Mouse (Mus musculus) midbrain, embryonic 14.5 days (tissue): ENCODE data around the gene Xlr5a. TPM values are rescaled to one million over a fixed set of nuclear protein-coding genes. Genes with fewer than 3 reads are reported as not detected.
"Not testable (repeated sequence)": the region's sequence is repeated elsewhere in the genome, so short reads cannot be mapped to it uniquely, and the experiment has no call there.

ENCODE experiments used
- ATAC-seq: fragments of 200-750 bp; cut with Nextera tagmentation; 2 replicates; pipeline ENCODE4 v1.8.0; 2017; ENCODE audit warnings: moderate number of reproducible peaks, moderate library complexity; ENCODE audit not compliant: low FRiP score, low TSS enrichment
- DNase-seq: peaks from one replicate; pipeline ENCODE4 v3.0.0-alpha.2; 2015
- H3K27ac ChIP-seq: fragments of 300-500 bp; sonication (generic); replicated peaks from 2 replicates; pipeline ENCODE4 v1.5.1; 2014; ENCODE audit warnings: mild to moderate bottlenecking, low read depth, low read length, moderate library complexity
- H3K27me3 ChIP-seq: fragments of 300-500 bp; sonication (generic); 2 replicates; pipeline ENCODE4 v1.6.1; 2014; ENCODE audit warnings: low read length, control low read depth, mixed read lengths; ENCODE audit not compliant: control insufficient read depth, insufficient read depth
- H3K36me3 ChIP-seq: fragments of 300-500 bp; sonication (generic); 2 replicates; pipeline ENCODE4 v1.6.1; 2014; ENCODE audit warnings: low read length, control low read depth; ENCODE audit not compliant: control insufficient read depth, insufficient read depth
- H3K4me1 ChIP-seq: fragments of 300-500 bp; sonication (generic); 2 replicates; pipeline ENCODE4 v1.6.1; 2014; ENCODE audit warnings: mild to moderate bottlenecking, antibody characterized with exemption, low read length, control low read depth; ENCODE audit not compliant: control insufficient read depth, insufficient read depth
- H3K4me2 ChIP-seq: fragments of 300-500 bp; sonication (generic); 2 replicates; pipeline ENCODE4 v1.6.1; 2014; ENCODE audit warnings: mild to moderate bottlenecking, low read length, moderate library complexity
- H3K4me3 ChIP-seq: fragments of 300-500 bp; sonication (generic); replicated peaks from 2 replicates; pipeline ENCODE4 v1.5.1; 2014; ENCODE audit warnings: low read depth, low read length
- H3K9ac ChIP-seq: fragments of 300-500 bp; sonication (generic); replicated peaks from 2 replicates; pipeline ENCODE4 v1.6.1; 2014; ENCODE audit warnings: mild to moderate bottlenecking, low read length, moderate library complexity
- H3K9me3 ChIP-seq: fragments of 300-500 bp; sonication (generic); 2 replicates; pipeline ENCODE4 v1.6.1; 2016; ENCODE audit warnings: low read length, control low read depth, mixed read lengths; ENCODE audit not compliant: control insufficient read depth
- WGBS: fragments of 180-500 bp; shearing (Covaris S2); extraction: QIAGEN DNeasy Blood & Tissue Kit; methylation state at CpG from one replicate; pipeline ENCODE4 v1.1.7; 2014; 5-methylcytosine and 5-hydroxymethylcytosine counted together
- polyA plus RNA-seq: library from polyadenylated mRNA; unstranded; fragments of >200 nt; fragmentation: Nextera tagmentation; extraction: Ambion mirVana; gene quantifications from 2 replicates; pipeline ENCODE4 v1.2.1, GENCODE M21; 2014

Xlr5a gene
- polyA plus RNA-seq, 1 experiment from 2014 or later = not detected

GRCm38 (mm10) chrX:73295745-73296144 is 3.0 kb upstream of the Xlr5a start:
- not testable (repeated sequence) for ATAC-seq, H3K36me3 ChIP-seq
- 70% methylated on average over 8 of the region's 10 CpGs for whole genome bisulfite sequencing

GRCm38 (mm10) chrX:73265270-73265669 is 27.5 kb downstream of the Xlr5a start, which contains the start of gene Xlr3c:
Gene Xlr3c, minus strand, starts transcription at chrX:73265390.
- not testable (repeated sequence) for H3K27me3 ChIP-seq, ATAC-seq, H3K36me3 ChIP-seq, H3K9me3 ChIP-seq, H3K9ac ChIP-seq, H3K4me3 ChIP-seq, H3K4me1 ChIP-seq, H3K4me2 ChIP-seq, DNase-seq, H3K27ac ChIP-seq
- WGBS = 90% methylated on average over 14 of the region's 14 CpGs

More at GRCm38 (mm10) chrX:73295745-73296144, 3.0 kb upstream of the Xlr5a start:
- not testable (repeated sequence) for H3K27me3 ChIP-seq, H3K4me1 ChIP-seq, H3K27ac ChIP-seq, H3K9me3 ChIP-seq, DNase-seq, H3K4me2 ChIP-seq, H3K4me3 ChIP-seq, H3K9ac ChIP-seq

- H3K4me2 ChIP-seq, H3K36me3 ChIP-seq, ATAC-seq, H3K9ac ChIP-seq, H3K4me3 ChIP-seq, H3K9me3 ChIP-seq, H3K27me3 ChIP-seq, H3K27ac ChIP-seq, H3K4me1 ChIP-seq, DNase-seq: not testable (repeated sequence)
- 89% methylated on average over 1 of the region's 2 CpGs for WGBS
These were observed 30.3 kb downstream of the Xlr5a start for GRCm38 (mm10) chrX:73262428-73262827.

GRCm38 (mm10) chrX:73242821-73243325 is 49.9 kb downstream of the Xlr5a start, which contains the start of gene Xlr4c:
Gene Xlr4c, minus strand, starts transcription at chrX:73243130.
- not testable (repeated sequence) for ATAC-seq, H3K9me3 ChIP-seq, H3K4me3 ChIP-seq, H3K36me3 ChIP-seq, H3K4me2 ChIP-seq, H3K27ac ChIP-seq, DNase-seq, H3K4me1 ChIP-seq, H3K9ac ChIP-seq, H3K27me3 ChIP-seq
- WGBS = 88% methylated on average over 12 of the region's 14 CpGs

- H3K9me3 ChIP-seq = no peaks in the 10 kb centered on the region
- 19% methylated on average over 3 of the region's 3 CpGs for WGBS
- peak overlapping the region; percentile 72 for H3K9ac ChIP-seq
- no peaks in the 10 kb centered on the region for H3K27me3 ChIP-seq
- no peak for DNase-seq
- H3K36me3 ChIP-seq = no peaks in the 10 kb centered on the region
- H3K4me3 ChIP-seq = peak overlapping the region; percentile 57
- peak overlapping the region; percentile 92 for H3K27ac ChIP-seq
- peak overlapping the region; percentile 58 for H3K4me2 ChIP-seq
- H3K4me1 ChIP-seq = no peaks in the 10 kb centered on the region
- ATAC-seq = no peak
These were observed 63.5 kb downstream of the Xlr5a start for GRCm38 (mm10) chrX:73229288-73229687.

GRCm38 (mm10) chrX:73228606-73229214 is 64.1 kb downstream of the Xlr5a start:
- H3K4me1 ChIP-seq = no peaks in the 10 kb centered on the region
- no peaks in the 10 kb centered on the region for H3K36me3 ChIP-seq
- no peaks in the 10 kb centered on the region for H3K9me3 ChIP-seq
- H3K27me3 ChIP-seq = no peaks in the 10 kb centered on the region
- ATAC-seq = peak; percentile 72
- peak overlapping the region; percentile 72 for H3K9ac ChIP-seq
- 21% methylated on average over 40 of the region's 51 CpGs for WGBS
- peak; percentile 76 for DNase-seq
- peak overlapping the region; percentile 92 for H3K27ac ChIP-seq
- H3K4me2 ChIP-seq = peak overlapping the region; percentile 58
- peak overlapping the region; percentile 57 for H3K4me3 ChIP-seq

GRCm38 (mm10) chrX:73227914-73228605 is 64.7 kb downstream of the Xlr5a start, which contains the start of gene F8a:
Gene F8a, plus strand, starts transcription at chrX:73228291.
- Histone ChIP-seq H3K27ac (peak within 1 kb of the TSS; percentile 92), H3K9ac (peak within 1 kb of the TSS; percentile 72), H3K36me3 (no peaks in the 10 kb centered on the region), H3K27me3 (no peaks in the 10 kb centered on the region), H3K4me2 (peak within 1 kb of the TSS; percentile 58), H3K4me1 (no peaks in the 10 kb centered on the region), H3K4me3 (peak within 1 kb of the TSS; percentile 57), H3K9me3 (no peaks in the 10 kb centered on the region)
- DNase-seq (peak; percentile 88), ATAC-seq (peak; percentile 94)
- 24% methylated on average over 39 of the region's 39 CpGs for WGBS

GRCm38 (mm10) chrX:73225365-73225764 is 67.4 kb downstream of the Xlr5a start:
- Histone ChIP-seq H3K9ac (no peak overlapping the region), H3K27me3 (no peaks in the 10 kb centered on the region), H3K4me2 (no peak overlapping the region), H3K27ac (no peak overlapping the region), H3K4me3 (no peak overlapping the region), H3K9me3 (no peaks in the 10 kb centered on the region), H3K4me1 (no peaks in the 10 kb centered on the region), H3K36me3 (no peaks in the 10 kb centered on the region)
- DNase-seq = no peak
- 56% methylated on average over 1 of the region's 1 CpGs for WGBS
- ATAC-seq = no peak
